Mouse (Mus musculus): ENCODE data around the gene Rab5c. TPM values are rescaled to one million over a fixed set of nuclear protein-coding genes. Genes with fewer than 3 reads are reported as not detected.

The Rab5c gene
- polyA plus RNA-seq, 1 experiment, result 205 TPM

GRCm38 (mm10) chr11:100721776-100722492 is 16.1 kb downstream of the Rab5c start:
- DNase-seq (ENCODE audit: extremely low spot score in 1 of 2, low spot score in 1 of 2), result no peak

GRCm38 (mm10) chr11:100721254-100721653 is 16.8 kb downstream of the Rab5c start:
- DNase-seq (ENCODE audit: extremely low spot score in 1 of 2, low spot score in 1 of 2), result peak in 1 of 2 experiments; percentile 53

- DNase-seq (ENCODE audit: extremely low spot score in 1 of 2, low spot score in 1 of 2), result peak in 1 of 2 experiments; percentile 58
Measured at GRCm38 (mm10) chr11:100720345-100720744, 17.7 kb downstream of the Rab5c start.

GRCm38 (mm10) chr11:100719893-100720292 is 18.1 kb downstream of the Rab5c start:
- no peak for DNase-seq (ENCODE audit: extremely low spot score in 1 of 2, low spot score in 1 of 2)

GRCm38 (mm10) chr11:100719312-100719711 is 18.7 kb downstream of the Rab5c start:
- DNase-seq (ENCODE audit: extremely low spot score in 1 of 2, low spot score in 1 of 2), result peak in 1 of 2 experiments; percentile 73

GRCm38 (mm10) chr11:100718866-100719265 is 19.1 kb downstream of the Rab5c start:
- peak in 1 of 2 experiments; percentile 36 for DNase-seq (ENCODE audit: extremely low spot score in 1 of 2, low spot score in 1 of 2)

GRCm38 (mm10) chr11:100718462-100718861 is 19.6 kb downstream of the Rab5c start:
- no peak for DNase-seq (ENCODE audit: extremely low spot score in 1 of 2, low spot score in 1 of 2)

GRCm38 (mm10) chr11:100716649-100717048 is 21.4 kb downstream of the Rab5c start:
- peak in 1 of 2 experiments; percentile 63 for DNase-seq (ENCODE audit: extremely low spot score in 1 of 2, low spot score in 1 of 2)

GRCm38 (mm10) chr11:100714948-100715347 is 23.1 kb downstream of the Rab5c start:
- DNase-seq (ENCODE audit: extremely low spot score in 1 of 2, low spot score in 1 of 2), result no peak

GRCm38 (mm10) chr11:100714534-100714915 is 23.5 kb downstream of the Rab5c start:
- DNase-seq (ENCODE audit: extremely low spot score in 1 of 2, low spot score in 1 of 2), result peak; percentile 69 to 92

- peak in 1 of 2 experiments; percentile 70 for DNase-seq (ENCODE audit: extremely low spot score in 1 of 2, low spot score in 1 of 2)
Measured at GRCm38 (mm10) chr11:100713735-100714533, 24.1 kb downstream of the Rab5c start, which contains the start of gene Hspb9. Gene Hspb9, plus strand, starts transcription at chr11:100713850.

- DNase-seq (ENCODE audit: extremely low spot score in 1 of 2, low spot score in 1 of 2), result no peak
Measured at GRCm38 (mm10) chr11:100713174-100713573, 24.8 kb downstream of the Rab5c start.

- DNase-seq (ENCODE audit: extremely low spot score in 1 of 2, low spot score in 1 of 2), result peak; percentile 52 to 89
Measured at GRCm38 (mm10) chr11:100711783-100712615, 26.0 kb downstream of the Rab5c start, which contains the start of gene Kat2a. Gene Kat2a, minus strand, starts transcription at chr11:100712465.

GRCm38 (mm10) chr11:100710977-100711376 is 27.0 kb downstream of the Rab5c start:
- DNase-seq (ENCODE audit: extremely low spot score in 1 of 2, low spot score in 1 of 2), result no peak

GRCm38 (mm10) chr11:100710528-100710927 is 27.5 kb downstream of the Rab5c start:
- DNase-seq (ENCODE audit: extremely low spot score in 1 of 2, low spot score in 1 of 2), result no peak

GRCm38 (mm10) chr11:100709201-100709810 is 28.7 kb downstream of the Rab5c start:
- DNase-seq (ENCODE audit: extremely low spot score in 1 of 2, low spot score in 1 of 2), result no peak

- no peak for DNase-seq (ENCODE audit: extremely low spot score in 1 of 2, low spot score in 1 of 2)
Measured at GRCm38 (mm10) chr11:100705095-100705747, 32.8 kb downstream of the Rab5c start.

- no peak for DNase-seq (ENCODE audit: extremely low spot score in 1 of 2, low spot score in 1 of 2)
Measured at GRCm38 (mm10) chr11:100703851-100704531, 34.0 kb downstream of the Rab5c start, which contains the start of gene Dhx58. Gene Dhx58, minus strand, starts transcription at chr11:100704271.

GRCm38 (mm10) chr11:100703366-100703765 is 34.6 kb downstream of the Rab5c start:
- DNase-seq (ENCODE audit: extremely low spot score in 1 of 2, low spot score in 1 of 2), result no peak

Measured in frontal cortex, adult 2 months (tissue).